Mouse (Mus musculus) erythroblast, embryonic 14.5 days (primary cell): Measurements from ENCODE around the gene Tex47. TPM values are rescaled to one million over a fixed set of nuclear protein-coding genes. Genes with fewer than 3 reads are reported as not detected.

Source experiments
- H3K27me3 ChIP-seq: 2 replicates; pipeline ENCODE4 v1.6.1; 2012; ENCODE audit warnings: inconsistent platforms; ENCODE audit not compliant: control insufficient read depth
- H3K36me3 ChIP-seq: 2 replicates; pipeline ENCODE4 v1.6.1; 2012; ENCODE audit warnings: mild to moderate bottlenecking, inconsistent platforms; ENCODE audit not compliant: control insufficient read depth
- H3K4me1 ChIP-seq: 2 replicates; pipeline ENCODE4 v1.6.1; 2012; ENCODE audit warnings: inconsistent platforms; ENCODE audit not compliant: control insufficient read depth
- H3K4me3 ChIP-seq: replicated peaks from 2 replicates; pipeline ENCODE3; 2012; ENCODE audit warnings: moderate library complexity, mild to moderate bottlenecking, inconsistent platforms
- H3K9me3 ChIP-seq: 2 replicates; pipeline ENCODE4 v1.6.1; 2012; ENCODE audit warnings: low read length, inconsistent platforms, mixed read lengths; ENCODE audit not compliant: control insufficient read depth
- GATA1 ChIP-seq: IDR thresholded peaks from 2 replicates; pipeline ENCODE4 v1.6.1; 2012; ENCODE audit warnings: low read length, inconsistent platforms, mixed read lengths
- TAL1 ChIP-seq: IDR thresholded peaks from 3 replicates; pipeline ENCODE4 v1.6.1; 2012; ENCODE audit warnings: low read length, inconsistent platforms, mixed read lengths
- polyA plus RNA-seq: library from polyadenylated mRNA; stranded (reverse); fragments of >175 nt; gene quantifications from 2 replicates; pipeline ENCODE4 v1.2.3, GENCODE M21; 2012

Gene Tex47
- not detected in 2 replicates for polyA plus RNA-seq

DNA sequence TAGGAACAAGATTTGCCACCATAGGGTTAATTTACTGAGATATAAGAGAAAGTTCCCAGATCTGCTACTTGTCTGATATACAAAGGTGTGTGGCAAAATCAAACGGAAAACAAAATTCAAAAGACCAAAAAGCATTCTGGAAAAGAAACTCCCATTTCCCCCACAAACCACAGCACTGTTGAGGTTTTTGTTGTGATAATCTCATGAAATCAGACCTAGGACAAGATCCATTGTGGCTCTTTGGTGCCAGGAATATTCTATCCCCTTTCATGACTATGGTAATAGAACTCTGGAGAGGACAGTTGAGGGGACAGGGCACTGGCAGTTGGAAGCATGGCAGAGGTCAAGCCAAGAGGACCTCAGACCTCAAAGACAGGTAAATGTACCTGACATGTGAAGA lies at the start of gene Tex47:
Tex47 (plus strand) TSS at position 301 of the 400 bp plus-strand sequence.
- Histone ChIP-seq H3K4me3 (no peak within 1 kb of the TSS), H3K27me3 (no peaks in the 10 kb centered on the region), H3K36me3 (no peaks in the 10 kb centered on the region), H3K4me1 (no peaks in the 10 kb centered on the region), H3K9me3 (no peaks in the 10 kb centered on the region)
- TF ChIP-seq GATA1 (no peak), TAL1 (no peak)

DNA sequence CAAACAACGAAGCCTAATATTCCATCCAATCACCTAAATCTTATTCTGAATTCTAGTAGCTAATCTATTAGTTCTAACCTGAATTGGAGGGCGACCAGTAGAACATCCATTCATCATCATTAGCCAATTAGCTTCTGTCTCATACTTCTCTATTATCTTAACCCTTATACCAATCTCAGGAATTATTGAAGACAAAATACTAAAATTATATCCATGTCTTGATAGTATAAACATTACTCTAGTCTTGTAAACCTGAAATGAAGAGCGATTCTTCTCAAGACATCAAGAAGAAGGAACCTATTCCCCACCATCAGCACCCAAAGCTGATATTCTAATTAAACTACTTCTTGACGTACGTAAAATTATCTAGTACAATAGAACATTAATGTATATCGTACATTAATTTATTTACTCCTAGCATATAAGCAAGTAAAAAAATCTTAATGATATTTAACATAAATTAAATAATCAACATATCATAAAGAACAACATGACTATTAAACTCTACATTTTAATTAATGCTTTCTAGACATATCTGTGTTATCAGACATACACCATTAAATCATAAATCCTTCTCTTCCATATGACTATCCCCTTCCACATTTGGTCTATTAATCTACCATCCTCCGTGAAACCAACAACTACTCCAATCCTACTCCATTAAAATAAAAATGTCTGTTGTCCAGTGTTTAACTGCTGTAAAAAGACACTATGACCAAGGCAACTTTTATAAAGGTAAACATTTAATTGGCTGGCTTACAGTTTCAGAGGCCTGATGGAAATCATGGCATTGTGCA lies 27.1 kb upstream of the Tex47 start:
- H3K4me1 ChIP-seq, result no peaks in the 10 kb centered on the region
- H3K27me3 ChIP-seq, result no peaks in the 10 kb centered on the region
- no peaks in the 10 kb centered on the region; the same call in 1 of the 2 replicates for H3K9me3 ChIP-seq
- H3K36me3 ChIP-seq, result no peaks in the 10 kb centered on the region
- H3K4me3 ChIP-seq, result no peak overlapping the region
- TF ChIP-seq GATA1, result no peak
- TF ChIP-seq TAL1, result no peak

DNA sequence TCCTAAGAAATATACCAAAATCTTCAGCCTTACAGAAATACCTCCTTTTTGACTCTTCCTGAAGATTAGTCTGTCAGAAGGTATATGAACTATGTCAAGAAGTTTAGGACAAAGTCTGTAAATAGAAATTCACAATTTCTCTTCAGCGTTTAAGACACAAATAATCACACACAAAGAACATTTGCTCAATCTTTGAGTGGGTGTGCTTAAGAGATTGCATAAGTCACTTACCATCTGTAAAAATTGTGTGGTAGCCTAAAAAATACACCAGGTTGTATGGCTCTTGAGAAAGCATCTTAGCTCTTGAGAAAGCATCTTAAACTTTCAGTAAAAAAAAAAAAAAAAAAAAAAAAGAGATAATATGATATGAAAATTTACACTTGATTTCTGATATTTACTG lies 19.6 kb upstream of the Tex47 start:
- no peak for TF ChIP-seq TAL1
- TF ChIP-seq GATA1, result no peak
- H3K36me3 ChIP-seq, result no peaks in the 10 kb centered on the region
- H3K27me3 ChIP-seq, result no peaks in the 10 kb centered on the region
- H3K4me1 ChIP-seq, result no peaks in the 10 kb centered on the region
- H3K9me3 ChIP-seq, result no peaks in the 10 kb centered on the region
- no peak overlapping the region for H3K4me3 ChIP-seq

DNA sequence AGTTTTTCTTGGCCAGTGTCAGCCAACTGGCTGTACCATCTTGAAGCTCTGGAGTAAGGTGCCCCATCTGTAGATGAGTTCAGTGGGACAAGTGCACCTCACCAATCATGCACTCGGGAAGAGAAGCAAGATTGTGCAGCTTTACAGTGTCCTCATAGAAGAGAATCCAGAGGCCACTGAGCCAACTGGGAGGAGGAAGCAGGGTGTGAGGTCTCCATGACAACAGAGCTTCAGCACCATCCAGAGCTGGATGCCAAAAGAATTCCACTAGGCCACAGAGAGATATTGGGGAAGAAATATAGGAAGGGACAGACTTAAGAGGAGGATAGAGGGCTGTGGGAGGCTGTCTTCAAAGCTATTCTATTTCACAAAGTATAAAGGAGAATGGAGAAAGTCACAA lies 950 bp upstream of the Tex47 start:
- H3K27me3 ChIP-seq, result no peaks in the 10 kb centered on the region
- TF ChIP-seq GATA1 (no peak), TAL1 (no peak)
- H3K9me3 ChIP-seq, result no peaks in the 10 kb centered on the region
- H3K4me1 ChIP-seq, result no peaks in the 10 kb centered on the region
- H3K36me3 ChIP-seq, result no peaks in the 10 kb centered on the region
- no peak overlapping the region for H3K4me3 ChIP-seq

DNA sequence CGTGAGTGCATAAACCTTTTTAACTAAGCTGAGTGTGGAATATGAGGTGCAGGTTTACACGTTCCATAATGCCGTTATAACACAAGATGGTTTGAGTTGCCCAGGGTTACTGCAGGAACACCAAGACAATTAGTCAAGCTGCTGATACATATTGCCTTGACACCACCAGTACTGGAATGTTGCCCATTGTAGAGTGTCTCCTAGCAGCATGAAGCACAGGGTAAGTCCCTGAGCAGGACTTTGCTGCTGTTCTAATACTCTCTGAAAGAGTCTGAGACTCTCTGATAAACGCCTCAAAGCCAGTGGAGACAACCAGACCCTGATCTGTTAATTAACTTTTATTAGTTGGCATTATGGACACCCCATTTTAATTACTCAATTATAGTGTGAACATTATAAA lies 21.7 kb downstream of the Tex47 start:
- Histone ChIP-seq H3K9me3 (0 out of 2 replicates have a peak, but pooled peaks cover 3% of the 10 kb centered on the region), H3K4me1 (no peaks in the 10 kb centered on the region), H3K36me3 (no peaks in the 10 kb centered on the region), H3K4me3 (no peak overlapping the region), H3K27me3 (no peaks in the 10 kb centered on the region)
- TF ChIP-seq GATA1 (no peak), TAL1 (no peak)

DNA sequence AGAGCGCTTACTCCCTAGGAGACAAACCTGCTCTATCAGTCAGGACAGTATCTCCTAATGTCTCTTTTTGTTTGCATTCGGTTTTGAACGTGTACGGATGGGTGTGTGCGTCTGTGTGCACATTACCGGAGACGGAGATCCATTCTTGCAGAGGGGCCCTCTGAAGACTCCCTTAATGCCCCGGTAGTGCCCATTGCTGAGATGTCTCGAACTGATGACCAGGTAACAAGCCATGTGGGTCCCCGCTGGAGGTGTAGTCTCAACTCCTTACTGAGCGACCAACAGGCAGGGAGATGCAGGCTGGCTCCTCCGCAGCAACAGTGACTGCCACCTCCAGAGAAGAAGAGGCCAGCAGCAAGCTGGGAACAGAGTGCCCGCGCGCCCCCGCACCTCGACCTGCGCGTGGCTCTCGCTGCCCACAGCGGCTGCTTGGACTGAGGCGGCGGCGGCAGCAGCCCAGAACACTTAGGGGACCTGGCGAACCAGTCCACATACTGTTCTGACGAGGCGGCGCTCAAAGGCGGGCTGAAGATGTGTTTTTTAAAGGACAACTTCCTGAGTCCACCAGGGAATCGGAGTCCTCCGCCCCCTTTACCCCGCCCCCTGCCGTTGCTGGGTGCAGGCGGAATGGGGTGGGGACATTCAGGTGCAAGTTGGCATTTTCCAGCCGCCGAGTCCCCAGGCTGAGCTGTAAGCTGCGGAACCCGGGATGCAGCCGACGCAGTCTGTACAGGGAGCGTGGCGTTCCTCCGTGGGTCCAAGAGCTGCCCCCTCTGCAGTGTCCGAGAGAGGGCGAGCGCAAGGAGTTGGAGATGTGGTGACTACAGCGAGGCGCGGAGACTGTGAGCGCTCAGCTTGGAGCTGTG lies 40.5 kb downstream of the Tex47 start, which contains the start of gene Zfp804b:
Zfp804b (minus strand) TSS at position 612 of the 866 bp plus-strand sequence.
- H3K4me3 ChIP-seq, result no peak within 1 kb of the TSS
- no peaks in the 10 kb centered on the region for H3K9me3 ChIP-seq
- H3K27me3 ChIP-seq, result peaks cover 14% of the 10 kb centered on the region

DNA sequence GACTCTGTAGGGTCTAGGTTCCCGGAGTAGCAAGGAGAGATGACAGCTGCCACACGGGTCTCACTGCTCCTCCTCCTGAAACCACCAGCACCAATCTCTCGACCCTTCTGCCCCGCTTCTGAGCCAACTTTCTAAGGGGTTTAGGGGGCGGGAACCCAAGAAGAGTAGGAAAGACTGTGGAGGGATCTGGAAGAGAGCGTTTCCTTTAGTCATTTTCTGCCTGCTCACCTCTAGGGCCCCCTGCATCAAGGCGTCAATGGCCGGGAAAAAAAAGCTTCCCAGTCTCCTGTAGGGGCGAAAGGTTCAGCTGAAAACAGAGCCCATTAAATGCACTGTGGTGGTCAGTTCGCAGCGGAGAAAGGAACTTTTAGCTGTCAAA lies 41.1 kb downstream of the Tex47 start:
- Histone ChIP-seq H3K9me3 (no peaks in the 10 kb centered on the region), H3K36me3 (no peaks in the 10 kb centered on the region), H3K27me3 (peaks cover 14% of the 10 kb centered on the region), H3K4me1 (no peaks in the 10 kb centered on the region), H3K4me3 (no peak overlapping the region)
- TF ChIP-seq GATA1, result no peak
- TF ChIP-seq TAL1, result no peak

More for the DNA sequence above, 40.5 kb downstream of the Tex47 start, which contains the start of gene Zfp804b:
- H3K36me3 ChIP-seq, result no peaks in the 10 kb centered on the region
- TF ChIP-seq TAL1, result no peak
- no peak for TF ChIP-seq GATA1
- H3K4me1 ChIP-seq, result no peaks in the 10 kb centered on the region

Other genes starting within 250 kb of the Tex47 start
- gene Zfp804b, start 40.6 kb downstream of the Tex47 start, polyA plus RNA-seq, result 0.02 TPM in 2 replicates